Mouse (Mus musculus): Measurements from ENCODE around the gene Gm7714.
"Not testable (repeated sequence)": the region's sequence is repeated elsewhere in the genome, so short reads cannot be mapped to it uniquely, and the experiment has no call there.

Gene Gm7714

DNA sequence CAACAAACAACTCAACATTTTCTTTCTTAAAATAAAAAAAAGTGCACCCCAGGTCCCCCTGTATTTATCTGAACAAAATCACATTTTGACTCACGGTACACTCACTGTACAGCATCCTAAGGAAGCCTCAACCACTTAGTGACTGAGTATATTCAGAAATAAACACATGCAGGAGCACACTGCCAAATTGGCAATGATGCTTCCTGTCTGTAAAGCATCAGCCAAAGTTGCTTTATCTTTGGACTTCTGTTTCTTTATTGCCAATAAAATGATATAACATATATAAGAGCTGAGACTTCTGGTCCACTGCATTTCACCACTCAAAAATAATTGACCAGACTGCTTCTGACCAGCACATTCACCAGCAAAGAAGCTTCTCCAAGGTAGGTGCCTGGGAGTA, at the start of gene Gm7714:
TSS of gene Gm7714 (plus strand) at position 301 of the 400 bp plus-strand sequence.
- DNase-seq (ENCODE audit: low spot score), result no peak

GRCm38 (mm10) chr5:88256475-88256874, 12.2 kb upstream of the Gm7714 start:
- no peak for DNase-seq (ENCODE audit: low spot score)

DNA sequence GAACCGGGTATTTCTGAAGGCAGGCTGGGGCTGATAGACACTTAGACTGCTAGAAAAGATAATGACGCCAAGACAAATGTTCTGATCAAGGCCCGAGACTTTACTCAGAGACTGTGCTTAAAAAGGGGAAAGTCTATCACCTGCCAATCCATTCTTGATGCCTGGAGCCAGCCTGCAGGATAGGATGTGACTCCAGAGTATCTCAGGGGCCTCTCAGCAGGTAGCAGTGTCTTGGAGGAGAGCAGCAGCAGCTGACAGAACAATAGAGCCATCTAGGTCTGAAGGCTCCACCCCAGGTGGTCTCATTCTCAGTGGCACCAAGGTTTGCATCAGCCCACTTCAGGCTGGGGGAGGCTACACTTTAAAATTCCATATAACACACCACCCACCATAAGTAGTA, 42.6 kb downstream of the Gm7714 start:
- not testable (repeated sequence) for DNase-seq (ENCODE audit: low spot score)

GRCm38 (mm10) chr5:88317012-88317411, 48.3 kb downstream of the Gm7714 start, which contains the start of gene Prol1:
Gene Prol1, plus strand, starts transcription at chr5:88317312.
- no peak for DNase-seq (ENCODE audit: low spot score)

Data from T-cell, adult 2 months (primary cell).